In the genomic region with DNA sequence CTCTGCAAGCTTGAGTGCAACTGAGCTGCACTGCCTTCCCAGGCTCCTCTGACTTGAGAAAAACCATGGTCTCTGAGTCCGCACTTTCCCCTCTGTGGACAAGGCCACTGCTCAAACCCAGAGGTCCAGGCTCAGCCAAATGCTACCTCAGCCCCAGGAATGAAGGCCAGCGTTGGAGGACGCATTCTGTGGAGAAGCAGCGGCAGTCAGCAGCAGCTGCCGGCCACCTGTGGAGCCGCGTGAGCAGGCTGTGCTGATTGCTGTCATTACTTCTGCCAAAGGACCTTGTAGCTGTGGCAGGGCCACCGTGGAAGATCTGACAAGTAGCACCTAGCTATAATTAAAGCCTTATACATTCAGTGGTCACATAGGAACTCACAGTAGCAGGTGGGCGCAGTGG, we compare ENCODE assay signal across 20 mouse cellular contexts. TPM values are rescaled to one million over a fixed set of nuclear protein-coding genes. Genes with fewer than 3 reads are reported as not detected.
DNase-seq lines count a peak whose midpoint lies in the region; ATAC-seq and TF ChIP-seq lines count a peak whose summit lies in the region.
"Had no signal": no experiment of that assay in that cellular context is flagged by ENCODE, and none has a peak within 500 bp of the region (broad histone marks: within the 10 kb centered on the region; RNA-seq: fewer than 3 reads in every experiment).

No protein-coding gene starts in this region.

- TF ChIP-seq POLR2A in brain, embryonic 14.5 days (IDR thresholded peaks at IDR 0.05; ENCODE audit: borderline replicate concordance, extremely low read depth, insufficient read depth, insufficient read length, poor library complexity, severe bottlenecking), result no peak

- H3K4me2 ChIP-seq in hindbrain, postnatal 0 days (ENCODE audit: low read depth, low read length), result no peak overlapping the region
- H3K4me2 ChIP-seq in forebrain, embryonic 16.5 days (ENCODE audit: low read length), result no peak overlapping the region
- H3K4me2 ChIP-seq: heart, embryonic 11.5 days; hindbrain, embryonic 14.5 days; intestine, embryonic 15.5 days; limb, embryonic 12.5 days; liver, embryonic 13.5 days; lung, embryonic 14.5 days; stomach, embryonic 15.5 days had no signal

- H3K9ac ChIP-seq in hindbrain, postnatal 0 days (replicated peaks; ENCODE audit: low read length), result no peak overlapping the region
- H3K9ac ChIP-seq in forebrain, embryonic 16.5 days (replicated peaks; ENCODE audit: low read depth, low read length), result no peak overlapping the region
- H3K9ac ChIP-seq: hindbrain, embryonic 14.5 days; intestine, embryonic 15.5 days; limb, embryonic 12.5 days; liver, embryonic 13.5 days; lung, embryonic 14.5 days; stomach, embryonic 15.5 days had no signal

- no peak overlapping the region for H3K4me3 ChIP-seq in hindbrain, postnatal 0 days (ENCODE audit: low read length)
- no peak overlapping the region for H3K4me3 ChIP-seq in hindbrain, embryonic 10.5 days
- H3K4me3 ChIP-seq in forebrain, embryonic 16.5 days (replicated peaks; ENCODE audit: low read length), result no peak overlapping the region
- H3K4me3 ChIP-seq: forebrain, embryonic 10.5 days; intestine, embryonic 15.5 days; limb, embryonic 12.5 days; liver, embryonic 13.5 days; stomach, embryonic 15.5 days had no signal

- peak; percentile 35 for DNase-seq in adrenal gland, postnatal 14 days
- no peak for DNase-seq in adrenal gland, postnatal 25 days
- DNase-seq in hindbrain, postnatal 0 days (ENCODE audit: low spot score), result peak; percentile 65
- DNase-seq in hindbrain, embryonic 10.5 days (ENCODE audit: low spot score), result no peak
- peak; percentile 58 for DNase-seq in brain, embryonic 14.5 days (ENCODE audit: low read depth)
- DNase-seq in forelimb bud, embryonic 11.5 days (ENCODE audit: low read depth, low spot score), result peak; percentile 58
- DNase-seq: cerebellum, adult 2 months; kidney, postnatal 36 days; liver, embryonic 13.5 days; thymus, adult 18-20 months had no signal

- H3K4me1 ChIP-seq in hindbrain, postnatal 0 days (ENCODE audit: insufficient read depth, low read length), result 0 out of 2 replicates have a peak, but pooled peaks cover 3% of the 10 kb centered on the region
- H3K4me1 ChIP-seq in hindbrain, embryonic 10.5 days (replicated peaks), result peaks cover 55% of the 10 kb centered on the region
- H3K4me1 ChIP-seq in forebrain, embryonic 16.5 days (replicated peaks; ENCODE audit: control insufficient read depth, insufficient read depth, low read length), result peaks cover 5% of the 10 kb centered on the region
- H3K4me1 ChIP-seq: liver, embryonic 13.5 days had no signal

- no peak for ATAC-seq in hindbrain, postnatal 0 days
- ATAC-seq in forebrain, embryonic 16.5 days, result no peak
- ATAC-seq: intestine, embryonic 15.5 days had no signal

- no peaks in the 10 kb centered on the region for H3K36me3 ChIP-seq in hindbrain, postnatal 0 days (ENCODE audit: insufficient read depth, low read length)
- H3K36me3 ChIP-seq in hindbrain, embryonic 10.5 days, result no peaks in the 10 kb centered on the region
- H3K36me3 ChIP-seq in forebrain, embryonic 16.5 days (ENCODE audit: control insufficient read depth, insufficient read depth), result no peaks in the 10 kb centered on the region
- H3K36me3 ChIP-seq: forebrain, embryonic 10.5 days; intestine, embryonic 15.5 days; limb, embryonic 12.5 days; liver, embryonic 13.5 days; stomach, embryonic 15.5 days had no signal

- 43% methylated on average over 9 of the region's 9 CpGs for WGBS in hindbrain, postnatal 0 days
- WGBS in hindbrain, embryonic 10.5 days, result 62% methylated on average over 9 of the region's 9 CpGs
- WGBS in forebrain, embryonic 16.5 days, result 53% methylated on average over 9 of the region's 9 CpGs

- 0 out of 2 replicates have a peak, but pooled peaks cover 5% of the 10 kb centered on the region for H3K27me3 ChIP-seq in hindbrain, postnatal 0 days (ENCODE audit: insufficient read depth, low read length)
- no peaks in the 10 kb centered on the region for H3K27me3 ChIP-seq in hindbrain, embryonic 10.5 days (ENCODE audit: insufficient read depth, poor library complexity, severe bottlenecking)
- no peaks in the 10 kb centered on the region for H3K27me3 ChIP-seq in forebrain, embryonic 16.5 days (replicated peaks; ENCODE audit: control insufficient read depth, insufficient read depth, low read length)
- H3K27me3 ChIP-seq: CH12.LX; intestine, embryonic 15.5 days; liver, embryonic 13.5 days; stomach, embryonic 15.5 days had no signal

- no peaks in the 10 kb centered on the region for H3K9me3 ChIP-seq in hindbrain, postnatal 0 days (ENCODE audit: low read length)
- no peaks in the 10 kb centered on the region for H3K9me3 ChIP-seq in hindbrain, embryonic 10.5 days
- H3K9me3 ChIP-seq in forebrain, embryonic 16.5 days (ENCODE audit: control insufficient read depth, low read length), result no peaks in the 10 kb centered on the region
- H3K9me3 ChIP-seq: forebrain, embryonic 10.5 days; intestine, embryonic 15.5 days; limb, embryonic 12.5 days; liver, embryonic 13.5 days; stomach, embryonic 15.5 days had no signal

- no peak overlapping the region for H3K27ac ChIP-seq in hindbrain, postnatal 0 days
- no peak overlapping the region for H3K27ac ChIP-seq in hindbrain, embryonic 10.5 days
- no peak overlapping the region for H3K27ac ChIP-seq in forebrain, embryonic 16.5 days (ENCODE audit: low read length)
- H3K27ac ChIP-seq: hindbrain, embryonic 14.5 days; intestine, embryonic 15.5 days; limb, embryonic 12.5 days; liver, embryonic 13.5 days; stomach, embryonic 15.5 days had no signal

- TF ChIP-seq CTCF in hindbrain, postnatal 0 days (IDR thresholded peaks at IDR 0.05; ENCODE audit: low read depth), result no peak
- no peak for TF ChIP-seq CTCF in brain, embryonic 14.5 days (IDR thresholded peaks at IDR 0.05; ENCODE audit: borderline replicate concordance, extremely low read depth, insufficient read depth, insufficient read length)

RNA-seq across cellular contexts. Expression of a gene that starts 55.2 kb away (rescaled TPM):
- 6.2 and 15.7 TPM in 2 replicates for total RNA-seq in adrenal gland, postnatal 14 days (2021)
- total RNA-seq in adrenal gland, postnatal 25 days (2021), result 4.4 and 8.4 TPM in 2 replicates
- 54.0 and 55.6 TPM in 2 replicates for total RNA-seq in hindbrain, postnatal 0 days (2014; rRNA removed)
- polyA plus RNA-seq in hindbrain, postnatal 0 days (2015; fragmentation: Nextera tagmentation; extraction: Ambion mirVana), result 30.8 and 33.2 TPM in 2 replicates
- polyA plus RNA-seq in hindbrain, embryonic 10.5 days (2016; fragmentation: Nextera tagmentation; extraction: Ambion mirVana), result 11.6 and 16.0 TPM in 2 replicates
- polyA plus RNA-seq in brain, embryonic 14.5 days (2012; rRNA removed), result 8.5 and 15.5 TPM in 2 replicates
- 15.1 and 19.2 TPM in 2 replicates for polyA plus RNA-seq in forebrain, embryonic 16.5 days (2015; fragmentation: Nextera tagmentation; extraction: Ambion mirVana)

RNA-seq across cellular contexts. Expression of a gene that starts 56.4 kb away (rescaled TPM):
- 3.3 and 3.9 TPM in 2 replicates for total RNA-seq in adrenal gland, postnatal 14 days (2021)
- total RNA-seq in adrenal gland, postnatal 25 days (2021), result 2.7 and 4.1 TPM in 2 replicates
- 8.7 and 10.4 TPM in 2 replicates for total RNA-seq in hindbrain, postnatal 0 days (2014; rRNA removed)
- 3.9 and 4.0 TPM in 2 replicates for polyA plus RNA-seq in hindbrain, postnatal 0 days (2015; fragmentation: Nextera tagmentation; extraction: Ambion mirVana)
- polyA plus RNA-seq in hindbrain, embryonic 10.5 days (2016; fragmentation: Nextera tagmentation; extraction: Ambion mirVana), result 7.3 and 9.9 TPM in 2 replicates
- polyA plus RNA-seq in brain, embryonic 14.5 days (2012; rRNA removed), result 7.9 and 10.0 TPM in 2 replicates
- polyA plus RNA-seq in forebrain, embryonic 16.5 days (2015; fragmentation: Nextera tagmentation; extraction: Ambion mirVana), result 5.5 and 5.7 TPM in 2 replicates
- total RNA-seq: MEL had no signal

Comparison
In these comparisons a context has a peak if more than half of its experiments do, and no peak if none do; other contexts are left out.
1. DNase-seq: peak in adrenal gland, postnatal 14 days (single experiment), hindbrain, postnatal 0 days (single experiment), brain, embryonic 14.5 days (single experiment) and forelimb bud, embryonic 11.5 days (single experiment); none in adrenal gland, postnatal 25 days (single experiment) and hindbrain, embryonic 10.5 days (single experiment).